Mouse (Mus musculus): ENCODE data around the gene Nfasc.

DNA sequence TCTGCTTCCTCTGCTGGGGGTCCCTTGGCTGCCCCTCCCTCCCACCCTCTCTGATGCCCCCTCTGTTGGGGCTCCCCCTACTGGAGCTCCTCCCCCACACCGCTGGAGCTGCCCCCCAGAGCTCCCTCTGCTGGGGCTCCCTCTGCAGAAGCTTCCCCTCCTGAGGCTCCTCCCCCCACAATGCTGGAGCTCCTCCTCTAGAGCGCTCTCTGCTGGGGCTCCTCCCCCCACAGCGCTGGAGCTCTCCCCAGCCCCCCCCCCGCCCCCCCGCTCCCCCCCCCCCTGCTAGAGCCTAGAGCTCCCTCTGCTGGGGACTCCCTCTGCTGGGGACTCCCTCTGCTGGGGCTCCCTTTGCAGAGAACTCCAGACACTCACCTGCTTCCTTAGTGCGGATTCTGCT, 220.8 kb downstream of the Nfasc start:
- no peak for TF ChIP-seq CTCF (IDR thresholded peaks at IDR 0.05; ENCODE audit: control insufficient read depth, insufficient read depth, insufficient replicate concordance, low read depth, low read length)
- TF ChIP-seq POLR2A (IDR thresholded peaks at IDR 0.05; ENCODE audit: control insufficient read depth, low read depth, low read length): no peak
